Mouse (Mus musculus): ENCODE measurements around the gene Serpinf2. TPM values are rescaled to one million over a fixed set of nuclear protein-coding genes. Genes with fewer than 3 reads are reported as not detected.

Serpinf2 gene
- polyA plus RNA-seq (2012; rRNA removed) = 2.5 and 4.4 TPM in 2 replicates

GRCm38 (mm10) chr11:75439363-75439762 is at the start of gene Serpinf2:
Gene Serpinf2, minus strand, starts transcription at chr11:75439591.

GRCm38 (mm10) chr11:75486601-75487285 is 47.4 kb upstream of the Serpinf2 start, which contains the start of gene Prpf8:
Gene Prpf8, plus strand, starts transcription at chr11:75486816.

GRCm38 (mm10) chr11:75460844-75461742 is 21.7 kb upstream of the Serpinf2 start, which contains the start of gene Tlcd2:
Gene Tlcd2, plus strand, starts transcription at chr11:75461715.

GRCm38 (mm10) chr11:75453991-75454930 is 14.9 kb upstream of the Serpinf2 start, which contains the start of gene Wdr81:
Gene Wdr81, minus strand, starts transcription at chr11:75454717.

GRCm38 (mm10) chr11:75422013-75422792 is 17.2 kb downstream of the Serpinf2 start, which contains the start of gene Serpinf1:
Gene Serpinf1, minus strand, starts transcription at chr11:75422701.

Other genes starting within 250 kb of the Serpinf2 start
- gene Dph1, start 248.3 kb downstream of the Serpinf2 start, polyA plus RNA-seq (2012; rRNA removed) = 18.8 TPM in 2 replicates
- 2.8 and 3.7 TPM in 2 replicates for gene Rtn4rl1, start 245.8 kb downstream of the Serpinf2 start, polyA plus RNA-seq (2012; rRNA removed)
- gene Rpa1, start 91.3 kb downstream of the Serpinf2 start, polyA plus RNA-seq (2012; rRNA removed) = 5.4 and 6.1 TPM in 2 replicates
- 1.0 and 1.3 TPM in 2 replicates for gene Smyd4, start 91.2 kb downstream of the Serpinf2 start, polyA plus RNA-seq (2012; rRNA removed)
- gene Serpinf1, start 16.9 kb downstream of the Serpinf2 start, polyA plus RNA-seq (2012; rRNA removed) = 32.6 and 42.4 TPM in 2 replicates
- 7.4 TPM in 2 replicates for gene Wdr81, start 15.1 kb upstream of the Serpinf2 start, polyA plus RNA-seq (2012; rRNA removed)
- gene Tlcd2, start 22.1 kb upstream of the Serpinf2 start, polyA plus RNA-seq (2012; rRNA removed) = 8.6 and 11.8 TPM in 2 replicates
- gene Prpf8, start 47.2 kb upstream of the Serpinf2 start, polyA plus RNA-seq (2012; rRNA removed) = 13.4 and 21.5 TPM in 2 replicates
- 2.4 and 3.9 TPM in 2 replicates for gene Rilp, start 70.5 kb upstream of the Serpinf2 start, polyA plus RNA-seq (2012; rRNA removed)
- gene Scarf1, start 73.9 kb upstream of the Serpinf2 start, polyA plus RNA-seq (2012; rRNA removed) = 4.1 TPM in 2 replicates
- 15.1 and 15.2 TPM in 2 replicates for gene Slc43a2, start 92.1 kb upstream of the Serpinf2 start, polyA plus RNA-seq (2012; rRNA removed)
- 38.5 and 62.5 TPM in 2 replicates for gene Pitpna, start 148.5 kb upstream of the Serpinf2 start, polyA plus RNA-seq (2012; rRNA removed)
- gene Inpp5k, start 191.4 kb upstream of the Serpinf2 start, polyA plus RNA-seq (2012; rRNA removed) = 12.9 and 17.5 TPM in 2 replicates
- gene Myo1c, start 210.9 kb upstream of the Serpinf2 start, polyA plus RNA-seq (2012; rRNA removed) = 32.4 and 32.7 TPM in 2 replicates
- 67.6 and 102 TPM in 2 replicates for gene Crk, start 239.7 kb upstream of the Serpinf2 start, polyA plus RNA-seq (2012; rRNA removed)